Mouse (Mus musculus) kidney, embryonic 14.5 days (tissue): ENCODE data around the gene Plxna4. TPM values are rescaled to one million over a fixed set of nuclear protein-coding genes. Genes with fewer than 3 reads are reported as not detected.

ENCODE experiments used
- ATAC-seq: fragments of 200-750 bp; cut with Nextera tagmentation; 2 replicates; pipeline ENCODE4 v1.8.0; 2017; ENCODE audit warnings: moderate number of reproducible peaks, mild to moderate bottlenecking, moderate TSS enrichment, moderate library complexity; ENCODE audit not compliant: low FRiP score, low TSS enrichment
- H3K27ac ChIP-seq: fragments of 300-500 bp; sonication (generic); 2 replicates; pipeline ENCODE4 v1.5.1; 2014; ENCODE audit warnings: low read depth, mild to moderate bottlenecking, low read length, moderate library complexity, mixed read lengths
- H3K27me3 ChIP-seq: fragments of 300-500 bp; sonication (generic); 2 replicates; pipeline ENCODE4 v1.6.1; 2014; ENCODE audit warnings: mild to moderate bottlenecking, low read length; ENCODE audit not compliant: control insufficient read depth, insufficient read depth
- H3K36me3 ChIP-seq: fragments of 300-500 bp; sonication (generic); 2 replicates; pipeline ENCODE4 v1.6.1; 2014; ENCODE audit warnings: low read length, mixed read lengths; ENCODE audit not compliant: control insufficient read depth, insufficient read depth
- H3K4me1 ChIP-seq: fragments of 300-500 bp; sonication (generic); 2 replicates; pipeline ENCODE4 v1.6.1; 2014; ENCODE audit warnings: low read length, mixed read lengths; ENCODE audit not compliant: control insufficient read depth, insufficient read depth
- H3K4me2 ChIP-seq: fragments of 300-500 bp; sonication (generic); replicated peaks from 2 replicates; pipeline ENCODE4 v1.6.1; 2014; ENCODE audit warnings: low read depth, mild to moderate bottlenecking, low read length
- H3K4me3 ChIP-seq: fragments of 300-500 bp; sonication (generic); 2 replicates; pipeline ENCODE4 v1.5.1; 2014; ENCODE audit warnings: mild to moderate bottlenecking, low read length
- H3K9ac ChIP-seq: fragments of 300-500 bp; sonication (generic); 2 replicates; pipeline ENCODE4 v1.6.1; 2014; ENCODE audit warnings: low read depth, mild to moderate bottlenecking, low read length, moderate library complexity
- H3K9me3 ChIP-seq: fragments of 300-500 bp; sonication (generic); 2 replicates; pipeline ENCODE4 v1.6.1; 2016; ENCODE audit warnings: low read length; ENCODE audit not compliant: control insufficient read depth
- WGBS: fragments of 180-500 bp; shearing (Covaris S2); extraction: QIAGEN DNeasy Blood & Tissue Kit; methylation state at CpG from one replicate; pipeline ENCODE4 v1.1.7; 2014; 5-methylcytosine and 5-hydroxymethylcytosine counted together
- polyA plus RNA-seq: library from polyadenylated mRNA; unstranded; fragments of >200 nt; fragmentation: Nextera tagmentation; extraction: Ambion mirVana; gene quantifications from 2 replicates; pipeline ENCODE4 v1.2.1, GENCODE M21; 2014

Gene Plxna4
- polyA plus RNA-seq, 1 experiment from 2014 or later, result 1.2 TPM

GRCm38 (mm10) chr6:32498106-32498505 is 89.9 kb downstream of the Plxna4 start:
- H3K27me3 ChIP-seq, result no peaks in the 10 kb centered on the region
- H3K4me3 ChIP-seq, result no peak overlapping the region
- no peak overlapping the region for H3K27ac ChIP-seq
- no peaks in the 10 kb centered on the region for H3K36me3 ChIP-seq
- H3K9ac ChIP-seq, result no peak overlapping the region
- no peaks in the 10 kb centered on the region for H3K9me3 ChIP-seq
- WGBS, result 62% methylated on average over 5 of the region's 5 CpGs
- H3K4me1 ChIP-seq, result peaks cover 5% of the 10 kb centered on the region; the same call in 1 of the 2 replicates
- H3K4me2 ChIP-seq, result no peak overlapping the region
- ATAC-seq, result no peak

GRCm38 (mm10) chr6:32496109-32496508 is 91.9 kb downstream of the Plxna4 start:
- Histone ChIP-seq H3K9ac (no peak overlapping the region), H3K27me3 (no peaks in the 10 kb centered on the region), H3K36me3 (no peaks in the 10 kb centered on the region), H3K27ac (no peak overlapping the region), H3K4me3 (no peak overlapping the region), H3K4me2 (no peak overlapping the region), H3K4me1 (peaks cover 5% of the 10 kb centered on the region; the same call in 1 of the 2 replicates), H3K9me3 (no peaks in the 10 kb centered on the region)
- WGBS, result 67% methylated on average over 4 of the region's 4 CpGs
- no peak for ATAC-seq

DNA sequence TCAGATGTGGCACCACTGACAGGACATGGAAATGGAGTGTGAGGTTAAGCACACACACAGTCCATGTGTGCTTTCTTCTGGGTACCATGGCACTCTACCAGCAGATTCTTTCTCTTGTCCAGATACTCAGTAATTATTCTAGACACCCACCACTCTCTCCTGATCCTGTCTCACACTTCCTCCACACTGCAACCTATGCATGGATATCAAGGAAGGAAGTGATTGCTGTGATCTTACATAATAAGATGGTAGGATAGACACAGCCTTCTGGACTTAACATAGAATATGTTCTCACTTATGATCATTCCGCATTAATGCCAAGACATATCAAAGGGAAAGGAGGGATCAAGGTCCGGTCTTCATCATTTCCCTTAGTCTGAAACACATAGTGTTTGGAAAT is 92.5 kb downstream of the Plxna4 start:
- ATAC-seq, result no peak
- H3K27ac ChIP-seq, result no peak overlapping the region
- H3K4me3 ChIP-seq, result no peak overlapping the region
- no peak overlapping the region for H3K9ac ChIP-seq
- peaks cover 5% of the 10 kb centered on the region; the same call in 1 of the 2 replicates for H3K4me1 ChIP-seq
- no peaks in the 10 kb centered on the region for H3K27me3 ChIP-seq
- H3K36me3 ChIP-seq, result no peaks in the 10 kb centered on the region
- H3K9me3 ChIP-seq, result no peaks in the 10 kb centered on the region
- no peak overlapping the region for H3K4me2 ChIP-seq
- WGBS, result 96% methylated on average over 2 of the region's 2 CpGs

DNA sequence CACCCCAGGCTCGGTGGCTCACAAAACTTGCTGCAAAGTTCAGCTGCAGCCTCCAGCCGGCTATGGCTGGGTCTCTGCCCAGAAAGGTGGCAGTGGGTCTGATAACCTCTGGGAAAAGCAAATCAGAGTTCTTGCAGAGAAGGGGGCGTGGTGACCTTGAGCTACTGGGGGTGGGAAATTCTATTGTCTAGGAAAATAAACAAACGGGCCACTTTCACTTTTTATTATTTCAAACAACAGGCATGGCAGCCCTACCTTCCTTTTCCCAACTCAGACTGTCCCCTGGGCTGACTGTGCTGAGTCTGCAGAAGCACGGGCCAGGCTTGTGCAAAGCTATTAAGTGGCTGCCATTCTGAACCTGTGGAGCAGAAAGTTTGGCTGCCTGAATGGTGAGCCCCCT is 94.4 kb downstream of the Plxna4 start:
- Histone ChIP-seq H3K27me3 (no peaks in the 10 kb centered on the region), H3K9ac (no peak overlapping the region), H3K27ac (no peak overlapping the region), H3K9me3 (no peaks in the 10 kb centered on the region), H3K4me3 (no peak overlapping the region), H3K36me3 (no peaks in the 10 kb centered on the region), H3K4me2 (no peak overlapping the region), H3K4me1 (peaks cover 5% of the 10 kb centered on the region; the same call in 1 of the 2 replicates)
- WGBS, result 22% methylated on average over 5 of the region's 5 CpGs
- 0 out of 2 replicates have a peak, but pooled peaks have one; percentile 39 for ATAC-seq

GRCm38 (mm10) chr6:32487121-32487520 is 100.9 kb downstream of the Plxna4 start:
- H3K36me3 ChIP-seq, result no peaks in the 10 kb centered on the region
- ATAC-seq, result 0 out of 2 replicates have a peak, but pooled peaks have one; percentile 16
- H3K9me3 ChIP-seq, result no peaks in the 10 kb centered on the region
- no peaks in the 10 kb centered on the region for H3K4me1 ChIP-seq
- WGBS, result 44% methylated on average over 3 of the region's 3 CpGs
- no peak overlapping the region for H3K9ac ChIP-seq
- no peak overlapping the region for H3K27ac ChIP-seq
- no peaks in the 10 kb centered on the region for H3K27me3 ChIP-seq
- H3K4me2 ChIP-seq, result no peak overlapping the region
- no peak overlapping the region for H3K4me3 ChIP-seq

GRCm38 (mm10) chr6:32482469-32482868 is 105.5 kb downstream of the Plxna4 start:
- Histone ChIP-seq H3K27ac (no peak overlapping the region), H3K9ac (no peak overlapping the region), H3K27me3 (no peaks in the 10 kb centered on the region), H3K4me3 (no peak overlapping the region), H3K4me1 (no peaks in the 10 kb centered on the region; the same call in 1 of the 2 replicates), H3K9me3 (no peaks in the 10 kb centered on the region), H3K36me3 (no peaks in the 10 kb centered on the region), H3K4me2 (no peak overlapping the region)
- no peak for ATAC-seq
- WGBS, result 38% methylated on average over 4 of the region's 4 CpGs

- Histone ChIP-seq H3K4me2 (no peak overlapping the region), H3K27ac (no peak overlapping the region), H3K4me1 (no peaks in the 10 kb centered on the region; the same call in 1 of the 2 replicates), H3K4me3 (no peak overlapping the region), H3K27me3 (no peaks in the 10 kb centered on the region), H3K36me3 (no peaks in the 10 kb centered on the region), H3K9me3 (no peaks in the 10 kb centered on the region), H3K9ac (no peak overlapping the region)
- no peak for ATAC-seq
- WGBS, result 48% methylated on average over 1 of the region's 1 CpGs
Observed at GRCm38 (mm10) chr6:32480741-32481140, 107.3 kb downstream of the Plxna4 start.

DNA sequence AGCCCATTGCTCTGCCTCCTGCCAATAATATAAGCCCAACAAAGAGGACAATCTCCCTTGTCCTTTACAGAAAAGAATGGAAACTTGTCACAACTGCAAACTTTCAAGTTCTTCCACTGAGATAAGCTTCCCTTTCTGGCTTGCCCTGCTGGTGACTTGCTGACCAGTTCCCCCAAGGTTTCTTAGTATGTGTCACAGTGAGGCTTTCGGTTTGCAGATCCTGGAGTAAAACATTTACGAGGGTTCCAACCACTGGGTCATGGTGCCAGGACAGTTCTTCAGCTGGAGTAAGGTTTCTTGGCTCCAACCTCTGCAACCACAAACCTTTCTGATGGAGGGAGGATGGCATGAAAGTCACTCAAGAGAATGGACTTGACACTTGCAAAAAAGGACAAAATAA is 108.2 kb downstream of the Plxna4 start:
- Histone ChIP-seq H3K9ac (no peak overlapping the region), H3K4me2 (no peak overlapping the region), H3K4me1 (no peaks in the 10 kb centered on the region; the same call in 1 of the 2 replicates), H3K36me3 (no peaks in the 10 kb centered on the region), H3K27ac (no peak overlapping the region), H3K9me3 (no peaks in the 10 kb centered on the region), H3K27me3 (no peaks in the 10 kb centered on the region), H3K4me3 (no peak overlapping the region)
- 90% methylated on average over 2 of the region's 2 CpGs for WGBS
- no peak for ATAC-seq

DNA sequence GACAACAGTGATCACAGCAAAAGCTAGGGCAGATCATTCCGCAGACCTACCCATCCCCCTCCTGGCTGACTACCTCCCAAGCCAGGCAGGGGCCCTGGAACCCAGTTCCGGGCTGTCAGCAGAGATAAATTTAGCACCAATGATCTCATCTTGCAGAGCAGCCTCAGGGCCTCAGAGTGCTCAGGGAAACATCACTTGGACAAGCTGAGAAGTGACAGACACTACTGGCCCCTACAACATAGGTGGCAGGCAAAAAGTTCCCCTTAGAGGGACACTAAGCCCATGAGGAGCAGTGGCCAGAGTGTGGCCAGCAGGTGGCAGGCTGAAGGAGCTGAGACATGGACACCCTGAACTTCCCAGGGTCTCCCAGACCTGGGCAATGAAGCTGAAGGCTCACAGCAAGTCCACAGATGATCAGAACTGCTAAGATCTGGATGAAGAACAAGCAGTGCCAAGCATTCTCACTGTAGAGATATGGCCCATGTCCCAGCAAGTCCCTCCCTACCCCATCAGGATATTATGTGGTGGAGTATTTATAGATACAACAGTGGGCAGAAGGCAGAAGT is 108.7 kb downstream of the Plxna4 start:
- H3K4me3 ChIP-seq, result no peak overlapping the region
- H3K9me3 ChIP-seq, result no peaks in the 10 kb centered on the region
- H3K27me3 ChIP-seq, result no peaks in the 10 kb centered on the region
- H3K4me2 ChIP-seq, result no peak overlapping the region
- WGBS, result 21% methylated on average over 2 of the region's 2 CpGs
- H3K4me1 ChIP-seq, result no peaks in the 10 kb centered on the region; the same call in 1 of the 2 replicates
- H3K27ac ChIP-seq, result no peak overlapping the region
- peak; percentile 82 for ATAC-seq
- no peaks in the 10 kb centered on the region for H3K36me3 ChIP-seq
- H3K9ac ChIP-seq, result no peak overlapping the region
